Mouse (Mus musculus) thymus, adult 2 months (tissue): Measurements from ENCODE around the gene 2810459M11Rik. TPM values are rescaled to one million over a fixed set of nuclear protein-coding genes. Genes with fewer than 3 reads are reported as not detected.
A peak's percentile ranks its signal among the peaks of the same experiment; 100 is the strongest.

Experiments used
- DNase-seq: peaks from one replicate; pipeline ENCODE4 v3.0.0; 2021
- H3K27ac ChIP-seq: fragments of 200-500 bp; 2 replicates; pipeline ENCODE4 v1.5.1; 2012; ENCODE audit warnings: low read length, control low read depth; ENCODE audit not compliant: control insufficient read depth, insufficient read depth
- H3K27me3 ChIP-seq: fragments of 200-500 bp; 2 replicates; pipeline ENCODE4 v1.6.1; 2012; ENCODE audit warnings: mild to moderate bottlenecking, low read length, moderate library complexity, mixed read lengths; ENCODE audit not compliant: control insufficient read depth, insufficient read depth
- H3K36me3 ChIP-seq: fragments of 200-500 bp; 2 replicates; pipeline ENCODE4 v1.6.1; 2012; ENCODE audit warnings: mild to moderate bottlenecking, low read length, moderate library complexity; ENCODE audit not compliant: control insufficient read depth, insufficient read depth
- H3K4me1 ChIP-seq: fragments of 200-500 bp; replicated peaks from 2 replicates; pipeline ENCODE4 v1.6.1; 2012; ENCODE audit warnings: low read length; ENCODE audit not compliant: control insufficient read depth, insufficient read depth
- H3K4me3 ChIP-seq: fragments of 200-500 bp; 2 replicates; pipeline ENCODE4 v1.5.1; 2012; ENCODE audit warnings: mild to moderate bottlenecking, low read length, control low read depth, moderate library complexity; ENCODE audit not compliant: control insufficient read depth, insufficient read depth
- CTCF ChIP-seq: fragments of 200-500 bp; IDR thresholded peaks from 2 replicates; pipeline ENCODE4 v1.5.1; 2012; ENCODE audit warnings: mild to moderate bottlenecking, control low read depth, low read length, moderate library complexity, borderline replicate concordance; ENCODE audit not compliant: control insufficient read depth, poor library complexity, insufficient read depth; ENCODE audit errors: extremely low read depth
- POLR2A ChIP-seq: fragments of 200-500 bp; IDR thresholded peaks from 2 replicates; pipeline ENCODE4 v1.6.1; 2012; ENCODE audit warnings: mild to moderate bottlenecking, low read length, control low read depth, moderate library complexity; ENCODE audit not compliant: control insufficient read depth, poor library complexity, insufficient read depth; ENCODE audit errors: extremely low read depth
- WGBS: fragments of 180-500 bp; shearing (Covaris S2); methylation state at CpG from one replicate; pipeline ENCODE4 v1.1.7; 2018; 5-methylcytosine and 5-hydroxymethylcytosine counted together
- polyA plus RNA-seq: library from polyadenylated mRNA; depleted of rRNA; stranded (reverse); fragments of >200 nt; gene quantifications from 2 replicates; pipeline ENCODE4 v1.2.3, GENCODE M21; 2012; rRNA removed

The 2810459M11Rik gene
- polyA plus RNA-seq, 1 experiment, result 0.13 TPM

- TF ChIP-seq CTCF, result 0 out of 2 replicates have a peak, but pooled peaks have one; percentile 30
- TF ChIP-seq POLR2A, result no peak
- Histone ChIP-seq H3K27me3 (no peaks in the 10 kb centered on the region), H3K4me3 (peak within 1 kb of the TSS; percentile 72), H3K27ac (no peak within 1 kb of the TSS), H3K4me1 (peaks cover 7% of the 10 kb centered on the region), H3K36me3 (no peaks in the 10 kb centered on the region)
- peak; percentile 92 for DNase-seq
- WGBS, result under 1% methylated on average over 45 of the region's 47 CpGs
Observed at GRCm38 (mm10) chr1:86064271-86064991, 18.8 kb downstream of the 2810459M11Rik start, which contains the start of gene Psmd1. Gene Psmd1 (plus strand): TSS chr1:86064387.

- WGBS, result 95% methylated on average over 2 of the region's 2 CpGs
- H3K36me3 ChIP-seq, result peaks cover 56% of the 10 kb centered on the region
Observed at GRCm38 (mm10) chr1:86076565-86076964, 30.9 kb downstream of the 2810459M11Rik start.

GRCm38 (mm10) chr1:86094413-86094812 lies 48.8 kb downstream of the 2810459M11Rik start:
- H3K36me3 ChIP-seq, result peaks cover 35% of the 10 kb centered on the region
- H3K27me3 ChIP-seq, result no peaks in the 10 kb centered on the region
- no peaks in the 10 kb centered on the region for H3K4me1 ChIP-seq
- H3K27ac ChIP-seq, result no peak overlapping the region
- DNase-seq, result no peak
- TF ChIP-seq POLR2A, result no peak
- TF ChIP-seq CTCF, result no peak
- WGBS, result 84% methylated on average over 7 of the region's 7 CpGs
- no peak overlapping the region for H3K4me3 ChIP-seq

More at GRCm38 (mm10) chr1:86076565-86076964, 30.9 kb downstream of the 2810459M11Rik start:
- Histone ChIP-seq H3K4me3 (no peak overlapping the region), H3K4me1 (no peaks in the 10 kb centered on the region), H3K27me3 (no peaks in the 10 kb centered on the region), H3K27ac (no peak overlapping the region)
- no peak for TF ChIP-seq POLR2A
- no peak for TF ChIP-seq CTCF
- no peak for DNase-seq

GRCm38 (mm10) chr1:86105054-86105453 lies 59.4 kb downstream of the 2810459M11Rik start:
- Histone ChIP-seq H3K4me1 (no peaks in the 10 kb centered on the region), H3K36me3 (no peaks in the 10 kb centered on the region), H3K4me3 (no peak overlapping the region), H3K27me3 (no peaks in the 10 kb centered on the region), H3K27ac (no peak overlapping the region)
- TF ChIP-seq POLR2A (no peak), CTCF (no peak)
- DNase-seq, result no peak
- WGBS, result 100% methylated on average over 1 of the region's 1 CpGs

Other genes with a start within 250 kb of the 2810459M11Rik start
- 186 and 232 TPM in 2 replicates for gene Itm2c, start 151.6 kb upstream of the 2810459M11Rik start, polyA plus RNA-seq
- 1.5 and 2.2 TPM in 2 replicates for gene 4933407L21Rik, start 117.4 kb upstream of the 2810459M11Rik start, polyA plus RNA-seq
- gene Gpr55, start 84.9 kb upstream of the 2810459M11Rik start, polyA plus RNA-seq, result 1.5 and 1.8 TPM in 2 replicates
- gene Spata3, start 29.0 kb upstream of the 2810459M11Rik start, polyA plus RNA-seq, result 0.49 TPM in 1 of 2 replicates, not detected in the other
- 59.7 and 61.2 TPM in 2 replicates for gene Psmd1, start 18.5 kb downstream of the 2810459M11Rik start, polyA plus RNA-seq
- 0.28 TPM in 1 of 2 replicates, not detected in the other for gene Htr2b, start 66.1 kb downstream of the 2810459M11Rik start, polyA plus RNA-seq
- not detected in 2 replicates for gene Gm21972, start 87.8 kb downstream of the 2810459M11Rik start, polyA plus RNA-seq
- gene Armc9, start 108.9 kb downstream of the 2810459M11Rik start, polyA plus RNA-seq, result 5.8 and 6.4 TPM in 2 replicates